Mouse (Mus musculus) CH12F3 (cell line): ENCODE measurements around the gene Fcgr2b.
"Not testable (repeated sequence)": the region's sequence is repeated elsewhere in the genome, so short reads cannot be mapped to it uniquely, and the experiment has no call there.

ENCODE experiments used
- in situ Hi-C: fragments of 300-500 bp; cut with MboI; formaldehyde crosslinking; loops from 2 replicates; pipeline ENCODE4 v1.14.3; 2020; ENCODE audit warnings: low sequenced_read_pairs

The Fcgr2b gene

DNA sequence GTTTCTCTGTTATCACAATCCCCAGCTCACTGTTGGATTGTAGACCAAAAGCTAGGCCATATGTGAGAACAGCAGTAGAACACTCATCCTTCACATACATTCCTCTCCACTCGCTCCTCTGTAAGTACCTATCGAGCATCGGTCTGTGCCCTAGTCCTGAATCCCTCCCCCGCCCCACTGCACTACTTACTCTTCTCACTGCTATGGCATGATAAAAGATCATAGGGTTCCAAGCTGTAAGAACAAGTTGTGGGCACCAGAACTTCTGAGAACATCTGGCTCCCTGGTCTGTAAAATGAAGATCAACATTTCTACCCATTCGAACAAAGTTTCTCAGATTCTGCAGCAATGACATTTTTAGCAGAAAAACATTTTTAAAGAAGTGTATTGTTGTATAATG is at the start of gene Fcgr2b:
Gene Fcgr2b, minus strand, starts transcription at position 101 of the 400 bp plus-strand sequence.
- in situ Hi-C loops, result no loop called here

- in situ Hi-C loops, result no loop called here
Measured at GRCm38 (mm10) chr1:171019311-171019950, 43.1 kb upstream of the Fcgr2b start.

- in situ Hi-C loops, result no loop called here
Measured at GRCm38 (mm10) chr1:171018737-171019136, 42.4 kb upstream of the Fcgr2b start, which contains the start of gene Fcgr4. Gene Fcgr4, plus strand, starts transcription at chr1:171018920.

GRCm38 (mm10) chr1:171017468-171018158 is 41.3 kb upstream of the Fcgr2b start:
- in situ Hi-C loops, result no loop called here

GRCm38 (mm10) chr1:171016676-171017356 is 40.5 kb upstream of the Fcgr2b start:
- in situ Hi-C loops, result no loop called here

DNA sequence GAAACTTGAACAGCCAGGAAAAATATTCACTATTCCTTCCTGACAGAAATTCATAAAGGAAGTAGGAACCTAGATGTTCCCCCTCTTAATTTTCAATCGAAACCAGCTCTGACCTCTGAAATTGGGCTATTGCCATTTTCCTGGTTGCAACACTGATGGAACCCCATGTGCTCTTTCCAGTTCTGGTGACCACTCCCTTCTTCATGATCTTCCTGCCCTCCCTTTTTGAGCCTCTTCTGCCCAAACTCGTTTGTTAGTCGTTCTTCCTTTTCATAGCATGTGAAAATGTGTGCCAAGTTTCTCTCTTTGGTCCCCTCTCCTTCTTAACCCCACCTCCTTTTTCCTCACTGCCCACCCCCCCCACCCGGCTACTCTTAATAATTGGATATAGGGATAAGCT is 35.4 kb upstream of the Fcgr2b start:
- in situ Hi-C loops, result no loop called here

- in situ Hi-C loops, result no loop called here
Measured at GRCm38 (mm10) chr1:171006905-171007304, 30.6 kb upstream of the Fcgr2b start.

GRCm38 (mm10) chr1:171006335-171006734 is 30.0 kb upstream of the Fcgr2b start:
- in situ Hi-C loops, result no loop called here

DNA sequence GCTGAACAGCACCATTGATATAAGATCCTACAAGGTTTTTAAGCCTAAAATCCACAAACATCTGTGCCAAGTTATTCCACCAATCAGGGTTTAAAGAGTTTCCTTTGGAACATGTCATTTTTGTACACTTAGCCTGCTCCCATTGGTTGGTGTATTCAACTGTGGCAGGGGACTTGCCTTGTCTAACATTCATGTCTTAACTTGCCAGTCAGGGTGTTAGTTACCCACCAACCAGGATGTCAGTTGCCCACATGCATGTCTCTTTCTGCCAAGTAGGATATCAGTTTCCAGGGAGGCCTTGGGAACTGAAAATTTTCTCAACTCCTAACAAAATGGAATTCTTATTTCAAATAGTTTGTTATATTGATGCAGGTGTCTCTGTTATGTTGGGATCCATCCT is 29.2 kb upstream of the Fcgr2b start:
- in situ Hi-C loops, result no loop called here

DNA sequence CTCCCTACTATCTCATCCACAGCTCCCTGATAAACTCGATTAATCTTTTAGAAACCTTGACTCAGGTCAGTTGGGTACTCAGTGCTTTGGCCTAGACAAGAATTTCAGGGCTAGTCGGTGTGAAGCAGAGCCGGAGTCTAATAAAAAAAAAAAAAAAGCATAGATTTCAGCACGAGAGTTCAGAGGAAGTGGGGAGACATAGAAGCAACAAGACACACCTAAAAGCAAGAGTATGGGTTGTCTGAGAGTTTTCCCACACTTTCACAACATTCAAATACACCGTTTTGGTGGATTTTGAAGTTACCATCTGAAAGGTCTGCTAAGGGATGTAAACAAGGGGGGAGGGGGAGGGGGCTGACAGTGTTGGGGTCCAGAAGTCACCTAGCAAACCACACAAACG is 28.7 kb upstream of the Fcgr2b start:
- in situ Hi-C loops, result no loop called here

DNA sequence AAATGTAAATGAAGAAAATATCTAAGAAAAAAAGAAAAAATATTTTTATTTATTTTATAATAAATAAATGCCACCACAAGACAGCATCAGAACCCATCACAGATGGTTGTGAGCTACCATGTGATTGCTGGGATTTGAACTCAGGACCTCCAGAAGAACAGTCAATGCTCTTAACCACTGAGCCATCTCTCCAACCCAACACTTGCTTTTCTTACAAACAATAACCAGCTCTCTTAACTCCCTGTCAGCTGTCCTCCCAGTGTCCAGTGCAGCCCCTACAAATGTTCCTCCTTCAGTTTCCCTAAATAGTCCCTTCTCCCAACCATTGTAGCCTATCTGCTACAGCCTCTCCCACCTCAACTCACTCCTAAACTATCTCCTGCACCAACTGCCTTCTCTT is 23.5 kb upstream of the Fcgr2b start:
- in situ Hi-C loops, result no loop called here

- in situ Hi-C loops, result no loop called here
Measured at GRCm38 (mm10) chr1:170997756-170998655, 21.7 kb upstream of the Fcgr2b start.

GRCm38 (mm10) chr1:170996753-170997152 is 20.4 kb upstream of the Fcgr2b start:
- in situ Hi-C loops, result no loop called here

GRCm38 (mm10) chr1:170996034-170996433 is 19.7 kb upstream of the Fcgr2b start:
- in situ Hi-C loops, result no loop called here

DNA sequence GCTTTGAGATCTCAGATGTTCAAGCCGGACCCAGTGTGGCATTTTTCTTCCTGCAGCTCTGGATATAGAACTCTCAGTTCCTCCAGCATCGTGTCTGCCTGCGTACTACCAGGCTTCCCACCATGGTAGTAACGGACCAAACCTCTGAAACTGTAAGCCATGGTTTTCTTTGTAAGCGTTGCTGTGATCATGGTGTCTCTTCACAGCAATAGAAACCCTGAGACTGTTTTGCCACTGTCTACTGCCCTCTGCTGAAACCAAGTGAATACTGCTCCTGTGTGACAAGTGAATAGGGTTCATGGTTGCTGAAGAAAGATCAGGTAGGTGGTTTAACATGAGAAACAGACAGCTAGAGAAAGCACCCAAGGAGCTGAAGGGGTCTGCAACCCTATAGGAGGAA is 16.2 kb upstream of the Fcgr2b start:
- in situ Hi-C loops, result loop anchor here (5.0 kb wide), 1 partner anchor 95 kb away; no protein-coding TSS in a partner anchor

DNA sequence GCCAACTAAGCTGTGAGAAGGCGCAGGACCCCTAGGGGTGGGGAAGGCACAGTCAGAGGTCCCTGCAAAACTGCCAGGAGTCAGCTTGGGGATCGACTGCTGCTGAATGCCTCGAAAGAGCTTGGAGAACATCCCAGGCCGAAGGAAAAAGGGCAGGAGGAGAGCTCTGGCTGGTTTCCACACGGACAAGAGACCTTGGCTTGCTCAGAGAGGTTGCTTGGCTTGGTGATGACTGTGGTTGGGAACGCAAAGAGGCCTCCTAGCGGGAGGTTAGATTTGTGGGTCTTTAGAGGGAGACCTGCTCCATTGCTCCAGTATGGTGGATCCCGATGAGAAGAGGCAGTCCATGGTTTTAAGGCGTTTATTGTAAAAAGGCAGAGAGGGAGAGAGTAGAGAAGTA is 13.3 kb upstream of the Fcgr2b start:
- in situ Hi-C loops, result loop anchor here (5.0 kb wide), 1 partner anchor 92 kb away; no protein-coding TSS in a partner anchor

DNA sequence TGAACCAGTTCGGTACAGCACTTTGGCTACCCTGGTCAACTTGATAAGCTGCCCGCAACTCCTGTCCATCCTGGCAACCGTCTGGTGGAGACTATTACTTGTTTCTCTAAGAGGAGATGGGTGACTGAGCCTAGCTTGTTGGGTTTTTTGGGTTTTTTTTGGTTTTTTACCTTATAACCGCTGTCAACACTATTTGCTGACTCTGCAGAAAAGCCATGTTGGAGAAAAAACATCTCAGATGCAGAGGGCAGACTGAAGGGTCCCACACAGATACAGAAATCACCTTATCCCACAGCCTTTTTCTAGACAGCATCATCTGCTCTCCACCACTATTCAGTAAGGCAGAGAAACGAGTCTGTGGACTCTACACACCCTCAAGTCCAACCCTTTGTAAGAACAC is 9.5 kb upstream of the Fcgr2b start:
- in situ Hi-C loops, result no loop called here

- in situ Hi-C loops, result no loop called here
Measured at GRCm38 (mm10) chr1:170985092-170985491, 8.7 kb upstream of the Fcgr2b start.

DNA sequence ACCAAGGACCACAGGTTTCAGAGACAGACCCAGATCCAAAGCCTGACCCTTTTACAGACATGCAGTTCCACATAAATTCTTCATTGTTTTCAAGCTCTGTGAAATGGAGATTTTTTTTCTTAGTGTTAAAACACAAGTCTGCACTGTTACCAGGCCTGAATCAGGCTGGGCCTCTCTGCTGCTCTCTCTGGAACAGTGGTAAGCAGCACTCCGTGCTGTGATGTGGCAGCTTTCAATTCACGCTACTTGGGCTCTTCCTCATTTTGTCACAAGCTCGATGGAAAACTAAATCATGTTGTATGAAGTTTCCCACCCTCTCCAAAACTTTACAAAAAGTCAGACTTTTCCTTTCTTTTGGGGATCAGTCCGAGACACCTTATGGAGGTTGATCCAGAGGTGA is 6.7 kb upstream of the Fcgr2b start:
- in situ Hi-C loops, result no loop called here

DNA sequence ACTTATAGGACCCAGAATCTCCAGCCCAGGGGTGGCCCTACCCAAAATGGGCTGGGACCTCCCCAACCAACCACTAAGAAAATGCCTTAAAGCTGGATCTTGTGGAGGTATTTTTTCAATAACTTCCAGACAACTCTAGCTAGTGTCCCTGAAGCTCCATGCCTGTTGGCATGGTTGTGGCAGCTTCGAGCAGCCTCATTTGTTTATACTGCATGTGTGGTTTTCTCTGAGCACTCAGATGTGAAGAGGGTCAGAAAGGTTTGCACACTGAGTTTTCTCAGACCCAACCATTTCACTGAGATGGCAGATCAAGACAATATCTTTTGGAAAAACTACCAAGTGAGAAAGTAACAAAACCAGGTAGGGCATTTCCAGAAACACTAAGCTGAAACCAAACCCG is 6.0 kb upstream of the Fcgr2b start:
- in situ Hi-C loops, result no loop called here

DNA sequence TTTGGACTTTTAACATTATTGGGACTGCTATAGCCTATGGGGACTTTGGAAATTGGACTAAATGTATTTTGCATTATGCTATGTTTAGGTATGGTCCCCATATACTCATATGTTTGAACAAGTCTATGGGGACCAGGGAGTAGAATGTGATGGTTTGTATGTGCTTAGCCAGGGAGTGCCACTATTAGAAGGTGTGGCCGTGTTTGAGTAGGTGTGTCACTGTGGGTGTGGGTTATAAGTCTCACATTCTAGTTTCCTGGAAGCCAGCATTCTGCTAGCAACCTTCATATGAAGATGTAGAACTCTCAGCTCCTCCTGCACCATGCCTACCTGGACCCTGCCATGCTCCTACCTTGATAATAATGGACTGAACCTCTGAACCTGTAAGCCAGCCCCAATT is 5.3 kb upstream of the Fcgr2b start:
- in situ Hi-C loops, result not testable (repeated sequence)
